Mouse (Mus musculus): ENCODE results near the gene Gm20767. TPM values are rescaled to one million over a fixed set of nuclear protein-coding genes. Genes with fewer than 3 reads are reported as not detected.
"Not testable (repeated sequence)": the region's sequence is repeated elsewhere in the genome, so short reads cannot be mapped to it uniquely, and the experiment has no call there.

Gene Gm20767
- not detected in 2 replicates for polyA plus RNA-seq (2015; fragmentation: Nextera tagmentation; extraction: Ambion mirVana)

GRCm38 (mm10) chr13:120139946-120140345 is at the start of gene Gm20767:
Gene Gm20767, plus strand, starts transcription at chr13:120140246.
- H3K27me3 ChIP-seq (replicated peaks); H3K9ac ChIP-seq (replicated peaks); H3K36me3 ChIP-seq; H3K9me3 ChIP-seq (replicated peaks); H3K27ac ChIP-seq (replicated peaks); H3K4me2 ChIP-seq; ATAC-seq (ENCODE audit: low FRiP score); H3K4me3 ChIP-seq (replicated peaks); H3K4me1 ChIP-seq: not testable (repeated sequence)
- WGBS = 100% methylated on average over 1 of the region's 5 CpGs

- not testable (repeated sequence) for H3K4me1 ChIP-seq; H3K27ac ChIP-seq (replicated peaks); H3K9ac ChIP-seq (replicated peaks); H3K36me3 ChIP-seq; H3K4me2 ChIP-seq; H3K4me3 ChIP-seq (replicated peaks); H3K9me3 ChIP-seq (replicated peaks); H3K27me3 ChIP-seq (replicated peaks)
- WGBS = no CpG with 5 or more reads among the region's 13 CpGs
- ATAC-seq (ENCODE audit: low FRiP score) = peak; percentile 23; the same call in 1 of the 2 replicates
These were observed 47.1 kb upstream of the Gm20767 start for GRCm38 (mm10) chr13:120092950-120093349.

DNA sequence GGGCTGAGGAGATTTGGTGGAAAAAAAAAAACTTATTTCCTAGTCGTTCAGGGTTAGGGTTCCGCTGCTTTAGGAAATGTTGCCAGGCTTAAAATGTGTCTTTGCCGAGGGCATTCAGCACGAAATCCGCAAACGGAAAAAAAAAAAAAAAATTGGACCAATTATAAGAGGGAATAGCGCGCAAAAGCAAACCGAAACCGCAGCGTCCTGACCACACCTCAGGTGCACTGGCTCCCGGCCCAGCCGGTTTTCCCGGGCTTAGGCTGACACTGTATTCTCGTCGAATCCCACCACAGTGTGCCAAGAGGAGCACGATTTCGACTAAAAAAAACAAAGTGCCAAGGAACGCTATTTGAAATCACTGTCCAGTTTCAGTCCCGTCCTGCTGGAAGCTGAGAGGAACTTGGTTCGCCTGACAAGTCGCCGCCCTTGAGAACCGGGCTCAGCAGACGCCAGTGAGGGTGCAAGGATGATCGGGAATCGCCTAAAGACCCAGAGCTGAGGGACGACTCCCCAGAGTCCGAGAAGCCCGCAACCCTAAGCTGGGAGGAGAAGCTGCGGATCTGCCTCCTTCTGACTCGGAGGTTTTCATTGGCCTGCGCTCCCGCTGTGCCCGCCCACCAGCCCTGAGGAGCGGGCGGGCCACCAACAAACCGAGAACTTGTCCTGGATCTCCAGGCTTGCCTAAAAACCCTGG is 43.7 kb upstream of the Gm20767 start:
- WGBS = under 1% methylated on average over 26 of the region's 38 CpGs
- not testable (repeated sequence) for H3K9me3 ChIP-seq (replicated peaks); H3K36me3 ChIP-seq; H3K27ac ChIP-seq (replicated peaks); H3K4me1 ChIP-seq; ATAC-seq (ENCODE audit: low FRiP score); H3K27me3 ChIP-seq (replicated peaks); H3K4me3 ChIP-seq (replicated peaks); H3K9ac ChIP-seq (replicated peaks)
- H3K4me2 ChIP-seq = peak overlapping the region; percentile 34

- H3K9ac ChIP-seq (replicated peaks); H3K9me3 ChIP-seq (replicated peaks); H3K27me3 ChIP-seq (replicated peaks); H3K36me3 ChIP-seq; H3K4me2 ChIP-seq; H3K27ac ChIP-seq (replicated peaks); H3K4me1 ChIP-seq; ATAC-seq (ENCODE audit: low FRiP score); H3K4me3 ChIP-seq (replicated peaks): not testable (repeated sequence)
- WGBS = 0% methylated on average over 6 of the region's 13 CpGs
These were observed 43.1 kb upstream of the Gm20767 start for GRCm38 (mm10) chr13:120096938-120097256.

DNA sequence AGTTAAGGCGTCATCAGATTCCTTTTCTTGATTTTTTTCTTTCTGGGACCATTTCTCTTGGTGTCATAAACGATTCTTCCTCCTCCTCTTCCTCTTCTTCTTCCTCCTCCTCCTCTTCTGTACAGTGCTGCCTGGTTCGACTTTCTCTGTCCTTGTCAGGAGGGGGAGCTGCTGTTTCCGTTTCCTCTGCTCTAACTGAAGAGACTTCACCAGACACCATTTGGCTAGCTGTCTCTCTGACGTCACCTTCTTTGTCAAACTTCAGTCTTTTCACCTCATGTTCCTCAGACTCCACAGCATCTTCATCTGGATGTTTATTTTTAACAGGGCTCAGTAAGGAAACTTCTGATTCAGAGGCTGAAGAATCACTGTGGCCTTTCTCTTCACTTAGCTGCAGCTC is 40.7 kb upstream of the Gm20767 start:
- WGBS = no CpG with 5 or more reads among the region's 5 CpGs
- not testable (repeated sequence) for H3K36me3 ChIP-seq; ATAC-seq (ENCODE audit: low FRiP score); H3K9me3 ChIP-seq (replicated peaks); H3K9ac ChIP-seq (replicated peaks); H3K4me2 ChIP-seq; H3K4me1 ChIP-seq; H3K4me3 ChIP-seq (replicated peaks); H3K27ac ChIP-seq (replicated peaks); H3K27me3 ChIP-seq (replicated peaks)

- not testable (repeated sequence) for H3K36me3 ChIP-seq; ATAC-seq (ENCODE audit: low FRiP score); H3K4me2 ChIP-seq; H3K4me1 ChIP-seq; H3K27me3 ChIP-seq (replicated peaks); H3K9ac ChIP-seq (replicated peaks); H3K4me3 ChIP-seq (replicated peaks); H3K9me3 ChIP-seq (replicated peaks); H3K27ac ChIP-seq (replicated peaks)
- WGBS = no CpG with 5 or more reads among the region's 5 CpGs
These were observed 33.5 kb upstream of the Gm20767 start for GRCm38 (mm10) chr13:120106504-120106903.

DNA sequence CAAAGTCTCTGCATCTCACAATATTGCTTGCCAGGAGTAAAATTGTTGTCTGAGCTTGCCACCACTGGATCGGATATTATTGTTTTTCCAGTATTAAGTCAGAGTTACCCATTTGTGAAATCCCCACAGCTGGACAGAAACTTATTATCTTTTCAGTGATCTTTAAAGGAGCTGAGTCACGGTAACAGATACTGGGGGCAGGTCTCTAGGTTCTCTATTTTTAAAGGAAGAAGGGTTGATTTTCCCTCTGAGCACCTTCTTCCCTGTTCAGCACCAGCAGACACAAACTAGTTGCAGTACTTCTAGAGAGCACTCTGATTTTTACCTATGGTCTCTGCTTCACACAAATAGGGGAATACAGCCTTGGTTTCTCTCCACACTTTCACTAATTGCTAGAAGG is 33.0 kb upstream of the Gm20767 start:
- H3K9ac ChIP-seq (replicated peaks); H3K4me3 ChIP-seq (replicated peaks); H3K27me3 ChIP-seq (replicated peaks); H3K36me3 ChIP-seq; H3K4me2 ChIP-seq; H3K9me3 ChIP-seq (replicated peaks); H3K27ac ChIP-seq (replicated peaks); H3K4me1 ChIP-seq; ATAC-seq (ENCODE audit: low FRiP score): not testable (repeated sequence)
- WGBS = 89% methylated on average over 2 of the region's 2 CpGs

GRCm38 (mm10) chr13:120142348-120142747 is 2.3 kb downstream of the Gm20767 start:
- 84% methylated on average over 2 of the region's 3 CpGs for WGBS
- not testable (repeated sequence) for H3K9me3 ChIP-seq (replicated peaks); H3K36me3 ChIP-seq; H3K9ac ChIP-seq (replicated peaks); H3K4me3 ChIP-seq (replicated peaks); H3K4me1 ChIP-seq; H3K27me3 ChIP-seq (replicated peaks); H3K4me2 ChIP-seq; H3K27ac ChIP-seq (replicated peaks); ATAC-seq (ENCODE audit: low FRiP score)

- H3K36me3 ChIP-seq; ATAC-seq (ENCODE audit: low FRiP score); H3K4me3 ChIP-seq (replicated peaks); H3K9ac ChIP-seq (replicated peaks); H3K27me3 ChIP-seq (replicated peaks); H3K4me1 ChIP-seq; H3K4me2 ChIP-seq; H3K9me3 ChIP-seq (replicated peaks); H3K27ac ChIP-seq (replicated peaks): not testable (repeated sequence)
- 67% methylated on average over 3 of the region's 4 CpGs for WGBS
These were observed 9.8 kb downstream of the Gm20767 start for GRCm38 (mm10) chr13:120149660-120150407.

DNA sequence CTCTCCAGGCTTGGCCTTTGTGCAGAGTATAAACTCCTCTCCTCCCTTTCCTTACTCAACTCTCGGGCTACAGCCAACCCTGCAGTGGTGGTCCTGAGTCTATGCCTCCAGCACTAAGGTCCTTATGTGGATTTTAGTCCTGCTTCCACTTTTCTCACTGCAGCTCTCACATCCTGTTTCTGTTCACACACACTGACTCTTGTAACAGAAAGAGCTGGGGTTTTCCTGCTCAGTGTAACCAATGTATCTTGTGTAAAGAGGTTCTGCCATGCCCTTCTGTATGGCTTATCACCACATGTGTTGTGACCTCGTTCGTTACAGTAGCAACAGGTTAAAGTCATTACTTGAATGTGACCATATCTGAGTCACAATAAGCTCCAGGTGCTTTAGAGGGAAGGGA is 10.5 kb downstream of the Gm20767 start:
- H3K4me2 ChIP-seq; ATAC-seq (ENCODE audit: low FRiP score); H3K4me1 ChIP-seq; H3K27me3 ChIP-seq (replicated peaks); H3K4me3 ChIP-seq (replicated peaks); H3K36me3 ChIP-seq; H3K27ac ChIP-seq (replicated peaks); H3K9ac ChIP-seq (replicated peaks); H3K9me3 ChIP-seq (replicated peaks): not testable (repeated sequence)
- WGBS = 69% methylated on average over 3 of the region's 3 CpGs

DNA sequence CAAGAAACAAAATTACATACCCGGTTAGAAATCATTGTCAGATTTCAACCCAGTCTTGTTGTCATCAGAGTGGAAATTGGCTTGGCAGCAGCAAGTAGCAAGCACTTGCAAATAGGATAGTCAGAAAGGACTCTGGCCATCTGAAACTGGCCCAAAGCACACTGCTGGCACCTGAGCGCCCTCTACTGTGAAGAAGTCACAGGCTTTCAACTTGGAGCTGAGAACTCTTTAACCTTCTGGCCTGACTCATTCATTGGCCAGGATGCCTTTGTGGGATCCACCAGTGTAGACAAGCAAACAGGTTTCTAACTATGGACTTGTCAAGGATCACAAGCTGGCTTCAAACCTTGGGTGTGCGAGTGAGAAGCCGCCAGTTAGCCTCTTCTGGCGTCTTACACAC is 28.3 kb downstream of the Gm20767 start:
- H3K4me2 ChIP-seq; H3K9ac ChIP-seq (replicated peaks); H3K9me3 ChIP-seq (replicated peaks); ATAC-seq (ENCODE audit: low FRiP score); H3K4me3 ChIP-seq (replicated peaks); H3K4me1 ChIP-seq; H3K36me3 ChIP-seq; H3K27ac ChIP-seq (replicated peaks); H3K27me3 ChIP-seq (replicated peaks): not testable (repeated sequence)
- WGBS = 55% methylated on average over 5 of the region's 5 CpGs

GRCm38 (mm10) chr13:120172133-120172532 is 32.1 kb downstream of the Gm20767 start, which contains the start of gene Gm21818:
Gene Gm21818, plus strand, starts transcription at chr13:120172433.
- H3K27ac ChIP-seq (replicated peaks); H3K4me3 ChIP-seq (replicated peaks); H3K36me3 ChIP-seq; H3K4me1 ChIP-seq; H3K9me3 ChIP-seq (replicated peaks); ATAC-seq (ENCODE audit: low FRiP score); H3K4me2 ChIP-seq; H3K27me3 ChIP-seq (replicated peaks); H3K9ac ChIP-seq (replicated peaks): not testable (repeated sequence)
- 80% methylated on average over 4 of the region's 4 CpGs for WGBS

Data from neural tube, embryonic 15.5 days (tissue).